Mouse (Mus musculus) hindbrain, embryonic 13.5 days (tissue): ENCODE results near the gene Ovol2. TPM values are rescaled to one million over a fixed set of nuclear protein-coding genes. Genes with fewer than 3 reads are reported as not detected.
A peak's percentile ranks its signal among the peaks of the same experiment; 100 is the strongest.

Experiments
- ATAC-seq: fragments of 200-750 bp; cut with Nextera tagmentation; 2 replicates; pipeline ENCODE4 v1.8.0; 2017; ENCODE audit warnings: moderate TSS enrichment; ENCODE audit not compliant: low FRiP score
- H3K27ac ChIP-seq: fragments of 300-500 bp; sonication (generic); 2 replicates; pipeline ENCODE4 v1.5.1; 2015; ENCODE audit warnings: inconsistent platforms, mild to moderate bottlenecking, moderate library complexity
- H3K27me3 ChIP-seq: fragments of 300-500 bp; sonication (generic); 2 replicates; pipeline ENCODE4 v1.6.1; 2015; ENCODE audit warnings: mild to moderate bottlenecking, inconsistent platforms
- H3K36me3 ChIP-seq: fragments of 300-500 bp; sonication (generic); 2 replicates; pipeline ENCODE4 v1.6.1; 2015; ENCODE audit warnings: mild to moderate bottlenecking, inconsistent platforms
- H3K4me1 ChIP-seq: fragments of 300-500 bp; sonication (generic); replicated peaks from 2 replicates; pipeline ENCODE4 v1.6.1; 2015; ENCODE audit warnings: inconsistent platforms
- H3K4me2 ChIP-seq: fragments of 300-500 bp; sonication (generic); 2 replicates; pipeline ENCODE4 v1.6.1; 2015; ENCODE audit warnings: inconsistent platforms, mild to moderate bottlenecking, moderate library complexity
- H3K4me3 ChIP-seq: fragments of 300-500 bp; sonication (generic); 2 replicates; pipeline ENCODE4 v1.5.1; 2015; ENCODE audit warnings: mild to moderate bottlenecking, inconsistent platforms
- H3K9ac ChIP-seq: fragments of 300-500 bp; sonication (generic); 2 replicates; pipeline ENCODE4 v1.6.1; 2015; ENCODE audit warnings: mild to moderate bottlenecking, inconsistent platforms
- H3K9me3 ChIP-seq: fragments of 300-500 bp; sonication (generic); 2 replicates; pipeline ENCODE4 v1.6.1; 2016; ENCODE audit warnings: inconsistent platforms
- WGBS: fragments of 180-500 bp; shearing (Covaris S2); methylation state at CpG from one replicate; pipeline ENCODE4 v1.1.7; 2015; 5-methylcytosine and 5-hydroxymethylcytosine counted together
- polyA plus RNA-seq: library from polyadenylated mRNA; unstranded; fragments of >200 nt; fragmentation: Nextera tagmentation; extraction: Ambion mirVana; gene quantifications from 2 replicates; pipeline ENCODE4 v1.2.1, GENCODE M21; 2015

Gene Ovol2
- polyA plus RNA-seq, result not detected in 2 replicates

- H3K9me3 ChIP-seq, result no peaks in the 10 kb centered on the region
- peak within 1 kb of the TSS; percentile 54 for H3K4me3 ChIP-seq
- peak within 1 kb of the TSS; percentile 69 for H3K9ac ChIP-seq
- H3K4me1 ChIP-seq, result peaks cover 37% of the 10 kb centered on the region
- peak within 1 kb of the TSS; percentile 93 for H3K4me2 ChIP-seq
- peaks cover 96% of the 10 kb centered on the region for H3K27me3 ChIP-seq
- H3K36me3 ChIP-seq, result no peaks in the 10 kb centered on the region
- under 1% methylated on average over 61 of the region's 62 CpGs for WGBS
- no peak within 1 kb of the TSS for H3K27ac ChIP-seq
- ATAC-seq, result peak; percentile 61
Measured at GRCm38 (mm10) chr2:144331401-144332302, at the start of gene Ovol2. Ovol2 (minus strand) TSS chr2:144332146.

- WGBS, result 94% methylated on average over 4 of the region's 4 CpGs
- Histone ChIP-seq H3K36me3 (peaks cover 82% of the 10 kb centered on the region), H3K4me3 (no peak overlapping the region), H3K27ac (no peak overlapping the region), H3K4me1 (no peaks in the 10 kb centered on the region), H3K9me3 (no peaks in the 10 kb centered on the region), H3K9ac (no peak overlapping the region), H3K4me2 (no peak overlapping the region), H3K27me3 (no peaks in the 10 kb centered on the region)
- no peak for ATAC-seq
Measured at GRCm38 (mm10) chr2:144381741-144382140, 49.8 kb upstream of the Ovol2 start.

GRCm38 (mm10) chr2:144381293-144381692 is 49.3 kb upstream of the Ovol2 start:
- no peak overlapping the region for H3K4me2 ChIP-seq
- no peak overlapping the region for H3K9ac ChIP-seq
- no peak overlapping the region for H3K27ac ChIP-seq
- peaks cover 82% of the 10 kb centered on the region for H3K36me3 ChIP-seq
- WGBS, result 84% methylated on average over 3 of the region's 3 CpGs
- H3K4me3 ChIP-seq, result no peak overlapping the region
- H3K4me1 ChIP-seq, result no peaks in the 10 kb centered on the region
- ATAC-seq, result no peak
- no peaks in the 10 kb centered on the region for H3K9me3 ChIP-seq
- no peaks in the 10 kb centered on the region for H3K27me3 ChIP-seq

- Histone ChIP-seq H3K4me1 (peaks cover 9% of the 10 kb centered on the region), H3K27ac (no peak overlapping the region), H3K9ac (no peak overlapping the region), H3K27me3 (no peaks in the 10 kb centered on the region), H3K4me3 (no peak overlapping the region), H3K4me2 (no peak overlapping the region), H3K9me3 (no peaks in the 10 kb centered on the region), H3K36me3 (peaks cover 63% of the 10 kb centered on the region)
- WGBS, result 93% methylated on average over 10 of the region's 10 CpGs
- ATAC-seq, result no peak
Measured at GRCm38 (mm10) chr2:144375063-144375703, 43.2 kb upstream of the Ovol2 start.

GRCm38 (mm10) chr2:144373063-144373462 is 41.1 kb upstream of the Ovol2 start:
- no peak overlapping the region for H3K9ac ChIP-seq
- no peak overlapping the region for H3K4me3 ChIP-seq
- H3K27me3 ChIP-seq, result no peaks in the 10 kb centered on the region
- H3K27ac ChIP-seq, result no peak overlapping the region
- peaks cover 43% of the 10 kb centered on the region for H3K36me3 ChIP-seq
- peaks cover 15% of the 10 kb centered on the region for H3K4me1 ChIP-seq
- H3K4me2 ChIP-seq, result no peak overlapping the region
- no peaks in the 10 kb centered on the region for H3K9me3 ChIP-seq
- no peak for ATAC-seq
- 92% methylated on average over 9 of the region's 9 CpGs for WGBS

GRCm38 (mm10) chr2:144371566-144371965 is 39.6 kb upstream of the Ovol2 start:
- H3K9me3 ChIP-seq, result no peaks in the 10 kb centered on the region
- no peak overlapping the region for H3K9ac ChIP-seq
- H3K27me3 ChIP-seq, result no peaks in the 10 kb centered on the region
- 89% methylated on average over 4 of the region's 4 CpGs for WGBS
- H3K4me2 ChIP-seq, result no peak overlapping the region
- no peak overlapping the region for H3K27ac ChIP-seq
- peaks cover 30% of the 10 kb centered on the region for H3K36me3 ChIP-seq
- ATAC-seq, result no peak
- H3K4me3 ChIP-seq, result no peak overlapping the region
- peaks cover 15% of the 10 kb centered on the region for H3K4me1 ChIP-seq

GRCm38 (mm10) chr2:144369511-144369910 is 37.6 kb upstream of the Ovol2 start:
- Histone ChIP-seq H3K27me3 (no peaks in the 10 kb centered on the region), H3K4me3 (peak overlapping the region; percentile 87), H3K27ac (peak overlapping the region; percentile 95), H3K9me3 (no peaks in the 10 kb centered on the region), H3K9ac (peak overlapping the region; percentile 86), H3K4me2 (peak overlapping the region; percentile 71), H3K4me1 (peaks cover 15% of the 10 kb centered on the region), H3K36me3 (peaks cover 16% of the 10 kb centered on the region)
- whole genome bisulfite sequencing, result 1% methylated on average over 12 of the region's 12 CpGs
- peak; percentile 43; the same call in 1 of the 2 replicates for ATAC-seq

- Histone ChIP-seq H3K9ac (peak overlapping the region; percentile 86), H3K36me3 (peaks cover 11% of the 10 kb centered on the region)
- WGBS, result under 1% methylated on average over 43 of the region's 43 CpGs
Measured at GRCm38 (mm10) chr2:144369020-144369421, 37.1 kb upstream of the Ovol2 start.

GRCm38 (mm10) chr2:144368400-144369019 is 36.6 kb upstream of the Ovol2 start, which contains the start of the genes Kat14 and Pet117:
Kat14 (plus strand) TSS chr2:144368983.
Pet117 (plus strand) TSS chr2:144368996.
- Histone ChIP-seq H3K27ac (peak within 1 kb of the TSS; percentile 95), H3K9ac (peak within 1 kb of the TSS; percentile 86), H3K9me3 (no peaks in the 10 kb centered on the region), H3K36me3 (peaks cover 6% of the 10 kb centered on the region), H3K4me1 (peaks cover 15% of the 10 kb centered on the region), H3K4me2 (peak within 1 kb of the TSS; percentile 71), H3K27me3 (no peaks in the 10 kb centered on the region), H3K4me3 (peak within 1 kb of the TSS; percentile 87)
- peak; percentile 97 for ATAC-seq
- whole genome bisulfite sequencing, result 8% methylated on average over 38 of the region's 38 CpGs

More at GRCm38 (mm10) chr2:144369020-144369421, 37.1 kb upstream of the Ovol2 start:
- H3K4me1 ChIP-seq, result peaks cover 15% of the 10 kb centered on the region
- no peaks in the 10 kb centered on the region for H3K9me3 ChIP-seq
- peak overlapping the region; percentile 71 for H3K4me2 ChIP-seq
- peak; percentile 92 for ATAC-seq
- peak overlapping the region; percentile 95 for H3K27ac ChIP-seq
- peak overlapping the region; percentile 87 for H3K4me3 ChIP-seq
- H3K27me3 ChIP-seq, result no peaks in the 10 kb centered on the region

GRCm38 (mm10) chr2:144352843-144353242 is 20.9 kb upstream of the Ovol2 start:
- Histone ChIP-seq H3K27me3 (no peaks in the 10 kb centered on the region), H3K36me3 (no peaks in the 10 kb centered on the region), H3K9ac (no peak overlapping the region), H3K4me1 (no peaks in the 10 kb centered on the region), H3K27ac (no peak overlapping the region), H3K9me3 (no peaks in the 10 kb centered on the region), H3K4me2 (no peak overlapping the region), H3K4me3 (no peak overlapping the region)
- ATAC-seq, result no peak
- WGBS, result 88% methylated on average over 11 of the region's 11 CpGs

GRCm38 (mm10) chr2:144348525-144348924 is 16.6 kb upstream of the Ovol2 start:
- Histone ChIP-seq H3K36me3 (no peaks in the 10 kb centered on the region), H3K4me2 (no peak overlapping the region), H3K4me1 (no peaks in the 10 kb centered on the region), H3K4me3 (no peak overlapping the region), H3K27ac (no peak overlapping the region), H3K27me3 (no peaks in the 10 kb centered on the region), H3K9me3 (no peaks in the 10 kb centered on the region), H3K9ac (no peak overlapping the region)
- WGBS, result 73% methylated on average over 3 of the region's 3 CpGs
- no peak for ATAC-seq

- Histone ChIP-seq H3K27me3 (no peaks in the 10 kb centered on the region; the same call in 1 of the 2 replicates), H3K4me2 (no peak overlapping the region), H3K4me3 (no peak overlapping the region), H3K36me3 (no peaks in the 10 kb centered on the region), H3K9ac (no peak overlapping the region), H3K4me1 (no peaks in the 10 kb centered on the region), H3K27ac (no peak overlapping the region), H3K9me3 (no peaks in the 10 kb centered on the region)
- ATAC-seq, result no peak
- WGBS, result 85% methylated on average over 4 of the region's 4 CpGs
Measured at GRCm38 (mm10) chr2:144343158-144343557, 11.2 kb upstream of the Ovol2 start.
